Mouse (Mus musculus) NIH3T3 (cell line): ENCODE results near the gene Spag16.
A peak's percentile ranks its signal among the peaks of the same experiment; 100 is the strongest.

ENCODE experiments used
- DNase-seq: peaks from one replicate; pipeline ENCODE4 v3.0.0-alpha.2; 2012; ENCODE audit warnings: low read depth

Spag16 gene

GRCm38 (mm10) chr1:70479864-70480263 is 653.1 kb downstream of the Spag16 start:
- DNase-seq = no peak

GRCm38 (mm10) chr1:70518918-70519317 is 692.1 kb downstream of the Spag16 start:
- DNase-seq = peak; percentile 1

GRCm38 (mm10) chr1:70527134-70527533 is 700.4 kb downstream of the Spag16 start:
- no peak for DNase-seq

GRCm38 (mm10) chr1:70529771-70530170 is 703.0 kb downstream of the Spag16 start:
- no peak for DNase-seq

GRCm38 (mm10) chr1:70551839-70552238 is 725.1 kb downstream of the Spag16 start:
- DNase-seq = no peak

GRCm38 (mm10) chr1:70621805-70622204 is 795.0 kb downstream of the Spag16 start:
- DNase-seq = peak; percentile 58

GRCm38 (mm10) chr1:70624803-70625460 is 798.2 kb downstream of the Spag16 start:
- no peak for DNase-seq

GRCm38 (mm10) chr1:70652719-70653118 is 825.9 kb downstream of the Spag16 start:
- DNase-seq = no peak

- no peak for DNase-seq
Observed at GRCm38 (mm10) chr1:70692529-70692928, 865.8 kb downstream of the Spag16 start.

- no peak for DNase-seq
Observed at GRCm38 (mm10) chr1:70700270-70700669, 873.5 kb downstream of the Spag16 start.

GRCm38 (mm10) chr1:70703934-70704333 is 877.2 kb downstream of the Spag16 start:
- DNase-seq = no peak

GRCm38 (mm10) chr1:70705821-70706220 is 879.1 kb downstream of the Spag16 start:
- no peak for DNase-seq

GRCm38 (mm10) chr1:70725045-70725444 is 898.3 kb downstream of the Spag16 start:
- DNase-seq = no peak

- DNase-seq = peak; percentile 75
Observed at GRCm38 (mm10) chr1:70725655-70726066, 898.9 kb downstream of the Spag16 start, which contains the start of gene Vwc2l. Gene Vwc2l (plus strand): TSS chr1:70725715.
